Mouse (Mus musculus): ENCODE measurements around the gene Gusb.

DNA sequence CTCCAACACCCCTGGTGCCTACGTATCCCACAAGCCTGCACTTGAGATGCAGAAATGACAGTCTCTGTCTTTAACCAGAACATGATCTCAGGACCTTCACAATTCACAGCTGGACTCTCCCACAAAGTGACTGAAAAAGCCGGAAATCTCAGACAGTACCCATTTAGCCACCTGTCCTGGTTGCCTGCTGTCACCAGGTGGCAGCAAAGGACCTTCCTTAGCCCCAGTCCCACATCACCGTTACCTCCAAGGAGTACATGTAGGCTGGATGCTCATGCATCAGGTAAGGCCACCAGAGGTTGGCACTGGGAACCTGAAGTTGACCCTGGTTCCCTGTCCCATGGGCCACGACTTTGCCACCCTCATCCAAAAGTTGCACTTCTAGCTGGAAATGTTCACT, 3.8 kb downstream of the Gusb start:
- TF ChIP-seq CTCF (IDR thresholded peaks at IDR 0.05; ENCODE audit: borderline replicate concordance, control insufficient read depth, extremely low read depth, insufficient read depth, low read length, poor library complexity) (peak; percentile 71; the same call in 1 of the 2 replicates), POLR2A (IDR thresholded peaks at IDR 0.05; ENCODE audit: control insufficient read depth, extremely low read depth, insufficient read depth, low read length, poor library complexity) (no peak)

Data from thymus, adult 2 months (tissue).